Mouse (Mus musculus) adrenal gland, postnatal 10 days (tissue): Measurements from ENCODE around the gene Cenpu. TPM values are rescaled to one million over a fixed set of nuclear protein-coding genes. Genes with fewer than 3 reads are reported as not detected.
"Not testable (repeated sequence)": the region's sequence is repeated elsewhere in the genome, so short reads cannot be mapped to it uniquely, and the experiment has no call there.

ENCODE experiments used
- DNase-seq: peaks from one replicate; pipeline ENCODE4 v3.0.0; 2021; ENCODE audit warnings: mixed read lengths
- total RNA-seq, 2 experiments: library from RNA; stranded (reverse); gene quantifications; 2 replicates each; pipeline ENCODE4 v1.2.3; 2021

Cenpu gene
- total RNA-seq, 2 experiments from 2014 or later, result 5.7 to 6.8 TPM

- no peak for DNase-seq
Measured at GRCm38 (mm10) chr8:46550058-46550457, 1.8 kb upstream of the Cenpu start.

- DNase-seq, result no peak
Measured at GRCm38 (mm10) chr8:46551029-46551428, 799 bp upstream of the Cenpu start.

GRCm38 (mm10) chr8:46552441-46552765, 575 bp downstream of the Cenpu start:
- no peak for DNase-seq

GRCm38 (mm10) chr8:46559428-46559827, 7.6 kb downstream of the Cenpu start:
- DNase-seq, result peak; percentile 59

- peak; percentile 41 for DNase-seq
Measured at GRCm38 (mm10) chr8:46562333-46562732, 10.5 kb downstream of the Cenpu start.

GRCm38 (mm10) chr8:46566914-46567529, 15.2 kb downstream of the Cenpu start:
- no peak for DNase-seq

GRCm38 (mm10) chr8:46567946-46568345, 16.1 kb downstream of the Cenpu start:
- DNase-seq, result no peak

GRCm38 (mm10) chr8:46568942-46569341, 17.1 kb downstream of the Cenpu start:
- DNase-seq, result no peak

- DNase-seq, result no peak
Measured at GRCm38 (mm10) chr8:46569659-46570441, 18.0 kb downstream of the Cenpu start.

GRCm38 (mm10) chr8:46570673-46571072, 18.8 kb downstream of the Cenpu start:
- no peak for DNase-seq

- no peak for DNase-seq
Measured at GRCm38 (mm10) chr8:46573446-46573845, 21.6 kb downstream of the Cenpu start.

GRCm38 (mm10) chr8:46573964-46574363, 22.1 kb downstream of the Cenpu start:
- no peak for DNase-seq

- no peak for DNase-seq
Measured at GRCm38 (mm10) chr8:46578794-46579193, 27.0 kb downstream of the Cenpu start.

- not testable (repeated sequence) for DNase-seq
Measured at GRCm38 (mm10) chr8:46584328-46584727, 32.5 kb downstream of the Cenpu start.

GRCm38 (mm10) chr8:46585576-46585975, 33.7 kb downstream of the Cenpu start:
- DNase-seq, result no peak

GRCm38 (mm10) chr8:46587911-46588310, 36.1 kb downstream of the Cenpu start:
- DNase-seq, result no peak

- DNase-seq, result no peak
Measured at GRCm38 (mm10) chr8:46588663-46589062, 36.8 kb downstream of the Cenpu start.

GRCm38 (mm10) chr8:46593067-46593466, 41.2 kb downstream of the Cenpu start:
- no peak for DNase-seq

- DNase-seq, result no peak
Measured at GRCm38 (mm10) chr8:46593772-46594171, 41.9 kb downstream of the Cenpu start.

GRCm38 (mm10) chr8:46595593-46595992, 43.8 kb downstream of the Cenpu start:
- peak; percentile 26 for DNase-seq

GRCm38 (mm10) chr8:46596530-46596929, 44.7 kb downstream of the Cenpu start:
- no peak for DNase-seq

GRCm38 (mm10) chr8:46597411-46597810, 45.6 kb downstream of the Cenpu start:
- DNase-seq, result peak; percentile 28

GRCm38 (mm10) chr8:46598114-46598513, 46.3 kb downstream of the Cenpu start:
- peak; percentile 23 for DNase-seq

GRCm38 (mm10) chr8:46598753-46599152, 46.9 kb downstream of the Cenpu start:
- no peak for DNase-seq
